Mouse (Mus musculus) thymus, postnatal 0 days (tissue): ENCODE data around the gene Mbtd1. TPM values are rescaled to one million over a fixed set of nuclear protein-coding genes. Genes with fewer than 3 reads are reported as not detected.

Source experiments
- DNase-seq: peaks from one replicate; pipeline ENCODE4 v3.0.0-alpha.2; 2015; ENCODE audit warnings: low spot score
- polyA plus RNA-seq: library from polyadenylated mRNA; unstranded; fragments of >200 nt; fragmentation: Nextera tagmentation; extraction: Ambion mirVana; gene quantifications from 2 replicates; pipeline ENCODE4 v1.2.1, GENCODE M21; 2015

Mbtd1 gene
- polyA plus RNA-seq, 1 experiment from 2014 or later = 36.8 TPM

GRCm38 (mm10) chr11:93986298-93986697, 100.6 kb downstream of the Mbtd1 start:
- DNase-seq = no peak

- no peak for DNase-seq
Measured at GRCm38 (mm10) chr11:93987026-93987425, 101.4 kb downstream of the Mbtd1 start.

- no peak for DNase-seq
Measured at GRCm38 (mm10) chr11:93987625-93988327, 102.1 kb downstream of the Mbtd1 start.

- DNase-seq = no peak
Measured at GRCm38 (mm10) chr11:93988328-93989062, 102.8 kb downstream of the Mbtd1 start.

GRCm38 (mm10) chr11:93994531-93994930, 108.9 kb downstream of the Mbtd1 start:
- no peak for DNase-seq

GRCm38 (mm10) chr11:93995111-93995719, 109.6 kb downstream of the Mbtd1 start:
- peak; percentile 60 for DNase-seq

- DNase-seq = peak; percentile 96
Measured at GRCm38 (mm10) chr11:93995720-93996305, 110.2 kb downstream of the Mbtd1 start, which contains the start of gene Spag9. TSS of gene Spag9 (plus strand) at chr11:93996091.

Other genes starting within 250 kb of the Mbtd1 start
- 35.6 and 36.3 TPM in 2 replicates for gene Utp18, start 86 bp upstream of the Mbtd1 start, polyA plus RNA-seq
- gene Nme2, start 70.4 kb downstream of the Mbtd1 start, polyA plus RNA-seq = 134 and 143 TPM in 2 replicates
- 348 and 383 TPM in 2 replicates for gene Gm20390, start 82.4 kb downstream of the Mbtd1 start, polyA plus RNA-seq
- gene Nme1, start 82.7 kb downstream of the Mbtd1 start, polyA plus RNA-seq = 200 and 230 TPM in 2 replicates
- 32.1 and 41.4 TPM in 2 replicates for gene Spag9, start 110.2 kb downstream of the Mbtd1 start, polyA plus RNA-seq